In the genomic region with DNA sequence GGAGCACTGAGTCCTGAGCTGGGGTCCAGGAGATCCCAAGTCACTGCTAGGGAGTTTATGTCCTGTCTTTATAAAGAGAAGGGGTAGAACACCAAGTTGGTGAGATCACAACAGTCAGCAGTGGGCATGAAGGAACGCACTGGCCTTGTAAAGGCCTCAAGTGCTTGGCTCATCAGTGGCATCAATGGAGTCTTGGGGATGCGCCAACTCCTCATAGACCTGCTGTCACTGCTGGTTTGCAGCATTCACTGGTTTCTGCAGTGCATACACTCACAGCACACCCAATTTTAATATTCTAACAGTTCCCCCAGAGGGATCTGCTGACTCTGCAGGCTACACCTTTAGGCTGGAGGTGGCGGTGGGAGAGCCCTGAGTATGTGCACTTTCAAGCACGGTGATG, we compare ENCODE assay signal across 25 mouse cellular contexts. TPM values are rescaled to one million over a fixed set of nuclear protein-coding genes. Genes with fewer than 3 reads are reported as not detected.
DNase-seq lines count a peak whose midpoint lies in the region; ATAC-seq and TF ChIP-seq lines count a peak whose summit lies in the region.
"Had no signal": no experiment of that assay in that cellular context is flagged by ENCODE, and none has a peak within 500 bp of the region (broad histone marks: within the 10 kb centered on the region; RNA-seq: fewer than 3 reads in every experiment).

No protein-coding gene starts in this region.

- H3K4me3 ChIP-seq in heart, embryonic 11.5 days (ENCODE audit: low read depth, low read length), result no peak overlapping the region
- no peak overlapping the region for H3K4me3 ChIP-seq in ES-E14 (ENCODE audit: insufficient read depth in 1 of 2, low read depth in 1 of 2, low read length in 2 of 2, poor library complexity in 1 of 2, severe bottlenecking in 1 of 2)
- H3K4me3 ChIP-seq: embryonic facial prominence, embryonic 15.5 days; erythroblast, embryonic 14.5 days; forebrain, embryonic 10.5 days; heart, embryonic 12.5 days had no signal

- no peak overlapping the region for H3K4me2 ChIP-seq in heart, embryonic 11.5 days
- H3K4me2 ChIP-seq: embryonic facial prominence, embryonic 15.5 days; heart, embryonic 12.5 days had no signal

- peak; percentile 72 to 75 for DNase-seq in cerebellum, postnatal 10 days
- DNase-seq in cerebellum, adult 8-10 months, result no peak
- DNase-seq in heart, adult 8-10 months (ENCODE audit: low spot score), result no peak
- DNase-seq in left cerebral cortex, postnatal 4 days, result peak; percentile 58
- no peak for DNase-seq in left cerebral cortex, postnatal 14 days (ENCODE audit: low spot score in 2 of 2)
- no peak for DNase-seq in ES-E14 (ENCODE audit: low read depth, low spot score)
- no peak for DNase-seq in urinary bladder, postnatal 36 days (ENCODE audit: low spot score in 2 of 2)

- ATAC-seq in heart, embryonic 11.5 days (replicated peaks; ENCODE audit: insufficient number of reproducible peaks, low FRiP score, low TSS enrichment), result no peak
- ATAC-seq: CD4-positive, CD25-positive, alpha-beta regulatory T cell, adult 4 months; inflammation-experienced regulatory T-cells, adult 6 months; intestine, postnatal 0 days had no signal

- H3K27ac ChIP-seq in heart, embryonic 11.5 days (ENCODE audit: low read depth, low read length), result no peak overlapping the region
- no peak overlapping the region for H3K27ac ChIP-seq in ES-E14 (ENCODE audit: insufficient read depth, low read depth, low read length, poor library complexity, severe bottlenecking)
- H3K27ac ChIP-seq: embryonic facial prominence, embryonic 15.5 days; forebrain, embryonic 10.5 days had no signal

- intact Hi-C loops in left cerebral cortex, postnatal 4 days (cut with DNase I), result no loop called here
- intact Hi-C loops in left cerebral cortex, postnatal 14 days (cut with DNase I), result loop anchor here (2.0 kb wide), 2 partner anchors 60 to 216 kb away; no protein-coding TSS in a partner anchor

- 75% methylated on average over 4 of the region's 4 CpGs for WGBS in heart, embryonic 11.5 days (ENCODE audit: insufficient replicate concordance)

- peaks cover 6% of the 10 kb centered on the region; the same call in 1 of the 2 replicates for H3K4me1 ChIP-seq in heart, embryonic 11.5 days (ENCODE audit: control insufficient read depth, insufficient read depth, low read length)
- H3K4me1 ChIP-seq in ES-E14 (ENCODE audit: control insufficient read depth in 2 of 2, insufficient read depth in 2 of 2, low read length in 2 of 2, poor library complexity in 1 of 2), result no peaks in the 10 kb centered on the region

- H3K9me3 ChIP-seq in heart, embryonic 11.5 days (replicated peaks; ENCODE audit: control insufficient read depth, low read length), result no peaks in the 10 kb centered on the region
- H3K9me3 ChIP-seq in ES-E14 (ENCODE audit: control insufficient read depth, insufficient read depth, low read depth, low read length), result no peaks in the 10 kb centered on the region
- H3K9me3 ChIP-seq: embryonic facial prominence, embryonic 15.5 days; forebrain, embryonic 10.5 days; heart, embryonic 12.5 days had no signal

- no peaks in the 10 kb centered on the region for H3K27me3 ChIP-seq in heart, embryonic 11.5 days (ENCODE audit: control insufficient read depth, insufficient read depth, low read length)
- H3K27me3 ChIP-seq: embryonic facial prominence, embryonic 15.5 days had no signal

- H3K36me3 ChIP-seq in heart, embryonic 11.5 days (ENCODE audit: control insufficient read depth, insufficient read depth, low read length), result no peaks in the 10 kb centered on the region
- no peaks in the 10 kb centered on the region for H3K36me3 ChIP-seq in ES-E14 (ENCODE audit: control insufficient read depth, insufficient read depth, low read length, poor library complexity, severe bottlenecking)
- H3K36me3 ChIP-seq: embryonic facial prominence, embryonic 15.5 days; forebrain, embryonic 10.5 days; heart, embryonic 12.5 days had no signal

- in situ Hi-C loops in ES-E14 (cut with MboI; ENCODE audit: low sequenced_read_pairs in 2 of 2, unreplicated experiment in 2 of 2), result loop anchor here in 1 of 2 experiments (5.0 kb wide), 1 partner anchor 214 kb away; no protein-coding TSS in a partner anchor

- H3K9ac ChIP-seq in heart, embryonic 11.5 days (ENCODE audit: low read depth, low read length), result 0 out of 2 replicates have a peak overlapping the region, but pooled peaks have one; percentile 28
- no peak overlapping the region for H3K9ac ChIP-seq in ES-E14 (ENCODE audit: insufficient read depth, low read depth, low read length, poor library complexity, severe bottlenecking)
- H3K9ac ChIP-seq: embryonic facial prominence, embryonic 15.5 days; heart, embryonic 12.5 days had no signal

TF ChIP-seq in ES-E14, 5 proteins besides CTCF, POLR2A, EP300 and RAD21:
- TF ChIP-seq HCFC1 (IDR thresholded peaks at IDR 0.05; ENCODE audit: borderline replicate concordance, insufficient read depth, low read length), result no peak
- TF ChIP-seq ZC3H11A (IDR thresholded peaks at IDR 0.05; ENCODE audit: borderline replicate concordance, low read depth, low read length), result no peak
- 0 out of 2 replicates have a peak, but pooled peaks have one; percentile 5 for TF ChIP-seq MAFK (IDR thresholded peaks at IDR 0.05; ENCODE audit: insufficient read depth, low read depth, low read length)

RNA-seq across cellular contexts. Expression of gene Otof, which starts 38.6 kb away (rescaled TPM):
- polyA plus RNA-seq in heart, embryonic 11.5 days (2014; fragmentation: Nextera tagmentation; extraction: Ambion mirVana), result 0.03 and 0.13 TPM in 2 replicates
- under 1 TPM in 1 of 4 experiments, not detected in 3; 0.03 TPM for total RNA-seq in heart, adult 8-10 months (2022)
- 10 to 100 TPM in 1 of 2 experiments, 1 to 10 TPM in 1; 7.1 to 10.8 TPM for total RNA-seq in left cerebral cortex, postnatal 4 days (2021)
- total RNA-seq in left cerebral cortex, postnatal 14 days (2021), result 10 to 100 TPM; 14.2 to 14.5 TPM
- total RNA-seq in ES-E14 (2012; rRNA removed), result 0.18 and 0.26 TPM in 2 replicates
- total RNA-seq: common myeloid progenitor, adult 5-6 weeks; heart, adult 18-20 months; heart, postnatal 25 days; MEL had no signal
- polyA plus RNA-seq: CD4-positive, CD25-positive, alpha-beta regulatory T cell, adult 4 months; erythroblast, embryonic 14.5 days; inflammation-experienced regulatory T-cells, adult 6 months had no signal

RNA-seq across cellular contexts. Expression of gene 1700001C02Rik, which starts 42.7 kb away (rescaled TPM):
- not detected in 2 replicates for polyA plus RNA-seq in heart, embryonic 11.5 days (2014; fragmentation: Nextera tagmentation; extraction: Ambion mirVana)
- not detected for total RNA-seq in heart, adult 8-10 months (2022)
- total RNA-seq in left cerebral cortex, postnatal 4 days (2021), result not detected
- total RNA-seq in left cerebral cortex, postnatal 14 days (2021), result not detected
- total RNA-seq in ES-E14 (2012; rRNA removed), result not detected in 2 replicates
- total RNA-seq: adrenal gland, adult 2 months; adrenal gland, postnatal 25 days; common myeloid progenitor, adult 5-6 weeks; gastrocnemius, postnatal 10 days; gastrocnemius, postnatal 4 days; heart, adult 18-20 months; heart, postnatal 25 days; MEL had no signal
- polyA plus RNA-seq: adrenal gland, adult 2 months; CD4-positive, CD25-positive, alpha-beta regulatory T cell, adult 4 months; embryonic facial prominence, embryonic 11.5 days; erythroblast, embryonic 14.5 days; forebrain, embryonic 10.5 days; frontal cortex, adult 2 months; heart, embryonic 12.5 days; inflammation-experienced regulatory T-cells, adult 6 months; intestine, postnatal 0 days had no signal

Comparison
In these comparisons a context has a peak if more than half of its experiments do, and no peak if none do; other contexts are left out.
1. DNase-seq: peak in cerebellum, postnatal 10 days (2 of 2) and left cerebral cortex, postnatal 4 days (single experiment); none in cerebellum, adult 8-10 months (single experiment), heart, adult 8-10 months (single experiment), left cerebral cortex, postnatal 14 days (0 of 2), ES-E14 (single experiment) and urinary bladder, postnatal 36 days (0 of 2).